Mouse (Mus musculus): Measurements from ENCODE around the gene Emc10. TPM values are rescaled to one million over a fixed set of nuclear protein-coding genes. Genes with fewer than 3 reads are reported as not detected.

Emc10 gene
- polyA plus RNA-seq, 1 experiment, result 67.7 TPM

- Histone ChIP-seq H3K27me3 (ENCODE audit: control insufficient read depth, insufficient read depth, low read length, poor library complexity, severe bottlenecking) (no peaks in the 10 kb centered on the region), H3K4me3 (ENCODE audit: low read depth, low read length) (peak overlapping the region; percentile 79)
Measured at GRCm38 (mm10) chr7:44521710-44522109, 25.4 kb upstream of the Emc10 start.

GRCm38 (mm10) chr7:44520990-44521389 lies 24.7 kb upstream of the Emc10 start:
- Histone ChIP-seq H3K4me1 (ENCODE audit: control insufficient read depth, insufficient read depth, low read length) (peaks cover 2% of the 10 kb centered on the region), H3K27me3 (ENCODE audit: control insufficient read depth, insufficient read depth, low read length, poor library complexity, severe bottlenecking) (no peaks in the 10 kb centered on the region), H3K9ac (ENCODE audit: low read depth, poor library complexity, severe bottlenecking) (no peak overlapping the region), H3K36me3 (ENCODE audit: control insufficient read depth, insufficient read depth, low read length, poor library complexity, severe bottlenecking) (no peaks in the 10 kb centered on the region), H3K4me3 (ENCODE audit: low read depth, low read length) (no peak overlapping the region), H3K9me3 (replicated peaks; ENCODE audit: control insufficient read depth, insufficient read depth, low read length, poor library complexity, severe bottlenecking) (no peaks in the 10 kb centered on the region), H3K27ac (ENCODE audit: insufficient read depth, low read length) (no peak overlapping the region)
- TF ChIP-seq CTCF (IDR thresholded peaks at IDR 0.05; ENCODE audit: low read depth, low read length), result no peak
- TF ChIP-seq POLR2A (IDR thresholded peaks at IDR 0.05; ENCODE audit: insufficient read depth, low read length), result no peak
- no peak for TF ChIP-seq EP300 (IDR thresholded peaks at IDR 0.05; ENCODE audit: insufficient read depth, low read depth, low read length)

More at GRCm38 (mm10) chr7:44521710-44522109, 25.4 kb upstream of the Emc10 start:
- Histone ChIP-seq H3K9me3 (replicated peaks; ENCODE audit: control insufficient read depth, insufficient read depth, low read length, poor library complexity, severe bottlenecking) (no peaks in the 10 kb centered on the region), H3K27ac (ENCODE audit: insufficient read depth, low read length) (no peak overlapping the region), H3K36me3 (ENCODE audit: control insufficient read depth, insufficient read depth, low read length, poor library complexity, severe bottlenecking) (no peaks in the 10 kb centered on the region), H3K4me1 (ENCODE audit: control insufficient read depth, insufficient read depth, low read length) (peaks cover 2% of the 10 kb centered on the region), H3K9ac (ENCODE audit: low read depth, poor library complexity, severe bottlenecking) (peak overlapping the region; percentile 60)
- TF ChIP-seq CTCF (IDR thresholded peaks at IDR 0.05; ENCODE audit: low read depth, low read length), result peak; percentile 83
- no peak for TF ChIP-seq EP300 (IDR thresholded peaks at IDR 0.05; ENCODE audit: insufficient read depth, low read depth, low read length)

GRCm38 (mm10) chr7:44519240-44519913 lies 23.0 kb upstream of the Emc10 start:
- Histone ChIP-seq H3K9me3 (replicated peaks; ENCODE audit: control insufficient read depth, insufficient read depth, low read length, poor library complexity, severe bottlenecking) (no peaks in the 10 kb centered on the region), H3K27ac (ENCODE audit: insufficient read depth, low read length) (no peak overlapping the region), H3K36me3 (ENCODE audit: control insufficient read depth, insufficient read depth, low read length, poor library complexity, severe bottlenecking) (no peaks in the 10 kb centered on the region), H3K4me1 (ENCODE audit: control insufficient read depth, insufficient read depth, low read length) (peaks cover 2% of the 10 kb centered on the region), H3K27me3 (ENCODE audit: control insufficient read depth, insufficient read depth, low read length, poor library complexity, severe bottlenecking) (no peaks in the 10 kb centered on the region), H3K9ac (ENCODE audit: low read depth, poor library complexity, severe bottlenecking) (no peak overlapping the region), H3K4me3 (ENCODE audit: low read depth, low read length) (no peak overlapping the region)
- peak; percentile 68 for TF ChIP-seq CTCF (IDR thresholded peaks at IDR 0.05; ENCODE audit: low read depth, low read length)
- no peak for TF ChIP-seq EP300 (IDR thresholded peaks at IDR 0.05; ENCODE audit: insufficient read depth, low read depth, low read length)

GRCm38 (mm10) chr7:44507491-44507890 lies 11.2 kb upstream of the Emc10 start:
- Histone ChIP-seq H3K36me3 (ENCODE audit: control insufficient read depth, insufficient read depth, low read length, poor library complexity, severe bottlenecking) (no peaks in the 10 kb centered on the region), H3K4me1 (ENCODE audit: control insufficient read depth, insufficient read depth, low read length) (no peaks in the 10 kb centered on the region), H3K27me3 (ENCODE audit: control insufficient read depth, insufficient read depth, low read length, poor library complexity, severe bottlenecking) (no peaks in the 10 kb centered on the region), H3K27ac (ENCODE audit: insufficient read depth, low read length) (no peak overlapping the region), H3K9ac (ENCODE audit: low read depth, poor library complexity, severe bottlenecking) (no peak overlapping the region), H3K4me3 (ENCODE audit: low read depth, low read length) (no peak overlapping the region), H3K9me3 (replicated peaks; ENCODE audit: control insufficient read depth, insufficient read depth, low read length, poor library complexity, severe bottlenecking) (no peaks in the 10 kb centered on the region)
- no peak for TF ChIP-seq EP300 (IDR thresholded peaks at IDR 0.05; ENCODE audit: insufficient read depth, low read depth, low read length)
- TF ChIP-seq POLR2A (IDR thresholded peaks at IDR 0.05; ENCODE audit: insufficient read depth, low read length), result no peak
- no peak for TF ChIP-seq CTCF (IDR thresholded peaks at IDR 0.05; ENCODE audit: low read depth, low read length)

- no peaks in the 10 kb centered on the region for H3K27me3 ChIP-seq (ENCODE audit: control insufficient read depth, insufficient read depth, low read length, poor library complexity, severe bottlenecking)
- H3K36me3 ChIP-seq (ENCODE audit: control insufficient read depth, insufficient read depth, low read length, poor library complexity, severe bottlenecking), result no peaks in the 10 kb centered on the region
- no peaks in the 10 kb centered on the region for H3K9me3 ChIP-seq (replicated peaks; ENCODE audit: control insufficient read depth, insufficient read depth, low read length, poor library complexity, severe bottlenecking)
- H3K9ac ChIP-seq (ENCODE audit: low read depth, poor library complexity, severe bottlenecking), result no peak overlapping the region
- no peak overlapping the region for H3K4me3 ChIP-seq (ENCODE audit: low read depth, low read length)
- H3K4me1 ChIP-seq (ENCODE audit: control insufficient read depth, insufficient read depth, low read length), result no peaks in the 10 kb centered on the region
- TF ChIP-seq EP300 (IDR thresholded peaks at IDR 0.05; ENCODE audit: insufficient read depth, low read depth, low read length) (no peak), POLR2A (IDR thresholded peaks at IDR 0.05; ENCODE audit: insufficient read depth, low read length) (no peak), CTCF (IDR thresholded peaks at IDR 0.05; ENCODE audit: low read depth, low read length) (peak; percentile 78)
- H3K27ac ChIP-seq (ENCODE audit: insufficient read depth, low read length), result no peak overlapping the region
Measured at GRCm38 (mm10) chr7:44501563-44502115, 5.3 kb upstream of the Emc10 start.

- no peaks in the 10 kb centered on the region for H3K4me1 ChIP-seq (ENCODE audit: control insufficient read depth, insufficient read depth, low read length)
- H3K36me3 ChIP-seq (ENCODE audit: control insufficient read depth, insufficient read depth, low read length, poor library complexity, severe bottlenecking), result no peaks in the 10 kb centered on the region
- H3K27ac ChIP-seq (ENCODE audit: insufficient read depth, low read length), result no peak overlapping the region
- TF ChIP-seq EP300 (IDR thresholded peaks at IDR 0.05; ENCODE audit: insufficient read depth, low read depth, low read length) (0 out of 2 replicates have a peak, but pooled peaks have one; percentile 15), CTCF (IDR thresholded peaks at IDR 0.05; ENCODE audit: low read depth, low read length) (no peak), POLR2A (IDR thresholded peaks at IDR 0.05; ENCODE audit: insufficient read depth, low read length) (no peak)
- H3K9ac ChIP-seq (ENCODE audit: low read depth, poor library complexity, severe bottlenecking), result no peak overlapping the region
- H3K9me3 ChIP-seq (replicated peaks; ENCODE audit: control insufficient read depth, insufficient read depth, low read length, poor library complexity, severe bottlenecking), result no peaks in the 10 kb centered on the region
- no peaks in the 10 kb centered on the region for H3K27me3 ChIP-seq (ENCODE audit: control insufficient read depth, insufficient read depth, low read length, poor library complexity, severe bottlenecking)
- H3K4me3 ChIP-seq (ENCODE audit: low read depth, low read length), result peak overlapping the region; percentile 17
Measured at GRCm38 (mm10) chr7:44500046-44500445, 3.7 kb upstream of the Emc10 start.
